In the genomic region with DNA sequence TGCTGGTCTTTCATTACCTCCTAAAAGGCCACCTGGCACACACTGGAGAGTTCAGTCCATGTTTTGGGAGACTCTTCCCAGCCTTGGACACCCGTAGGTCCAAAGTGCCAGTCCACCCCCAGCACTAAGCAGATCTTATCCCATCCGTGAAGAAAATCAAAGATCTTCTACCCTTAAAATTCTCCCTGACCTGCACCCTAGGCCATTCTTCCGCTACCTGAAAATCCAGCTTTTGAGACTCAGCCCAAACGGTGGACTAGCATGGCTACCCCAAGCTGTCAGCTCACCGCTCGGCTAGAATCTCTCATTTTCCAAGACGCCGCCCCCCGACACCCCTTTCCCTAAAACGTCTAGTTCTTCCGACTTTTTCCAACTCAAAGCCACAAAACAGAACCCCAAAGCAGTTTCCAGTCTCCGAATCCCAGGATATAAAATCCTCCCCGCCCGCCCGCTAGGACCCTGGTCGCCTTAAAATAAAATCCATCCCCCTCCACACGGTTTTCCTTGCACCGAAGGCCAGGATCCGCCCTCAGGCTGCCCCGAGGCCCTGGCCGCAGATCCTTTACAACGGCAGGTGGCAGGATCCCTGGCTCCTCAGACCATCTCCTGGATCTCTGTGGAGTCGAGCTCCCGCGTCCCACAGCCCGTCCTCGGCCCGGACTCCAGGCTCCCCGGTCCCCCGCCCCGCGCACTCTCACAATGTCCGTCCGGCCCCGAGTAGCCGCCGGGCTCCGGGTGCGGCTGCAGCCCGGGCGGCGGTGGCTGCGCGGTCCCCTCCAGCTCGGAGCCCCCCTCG, we compare ENCODE assay signal across 8 mouse cellular contexts. TPM values are rescaled to one million over a fixed set of nuclear protein-coding genes. Genes with fewer than 3 reads are reported as not detected.
A peak's percentile ranks its signal among the peaks of the same experiment; 100 is the strongest.
DNase-seq lines count a peak whose midpoint lies in the region; ATAC-seq and TF ChIP-seq lines count a peak whose summit lies in the region.

No protein-coding gene starts in this region.

- peaks cover 51% of the 10 kb centered on the region for H3K79me2 ChIP-seq in myocyte (ENCODE audit: control insufficient read depth, insufficient read depth)

- no peaks in the 10 kb centered on the region for H3K27me3 ChIP-seq in limb, embryonic 11.5 days (ENCODE audit: control insufficient read depth, insufficient read depth, low read length)
- H3K27me3 ChIP-seq in myocyte (ENCODE audit: control insufficient read depth, insufficient read depth, insufficient read length), result no peaks in the 10 kb centered on the region

- no peak for TF ChIP-seq POLR2A in myocyte (IDR thresholded peaks at IDR 0.05; ENCODE audit: insufficient read length, low read depth)

- H3K4me1 ChIP-seq in limb, embryonic 11.5 days (ENCODE audit: control insufficient read depth, insufficient read depth, low read length), result peaks cover 9% of the 10 kb centered on the region; the same call in 1 of the 2 replicates

- intact Hi-C loops in gastrocnemius, postnatal 14 days (cut with DNase I; ENCODE audit: low total_unique reads), result no loop called here
- intact Hi-C loops in gastrocnemius, postnatal 36 days (cut with DNase I), result no loop called here

- H3K36me3 ChIP-seq in limb, embryonic 11.5 days (ENCODE audit: control insufficient read depth, insufficient read depth, low read length), result peaks cover 11% of the 10 kb centered on the region; the same call in 1 of the 2 replicates
- peaks cover 29% of the 10 kb centered on the region for H3K36me3 ChIP-seq in myocyte (ENCODE audit: control insufficient read depth, insufficient read depth)

- H3K27ac ChIP-seq in limb, embryonic 11.5 days (replicated peaks; ENCODE audit: low read depth, low read length), result peak overlapping the region; percentile 93

- H3ac ChIP-seq in myocyte (ENCODE audit: control insufficient read depth, insufficient read length), result peak overlapping the region; percentile 72

- H3K9ac ChIP-seq in limb, embryonic 11.5 days (ENCODE audit: low read length), result peak overlapping the region; percentile 99

- H3K4me2 ChIP-seq in limb, embryonic 11.5 days (ENCODE audit: low read depth, severe bottlenecking), result peak overlapping the region; percentile 72
- peak overlapping the region; percentile 86 for H3K4me2 ChIP-seq in myocyte (ENCODE audit: low read depth)

- peak; percentile 0; the same call in 1 of the 2 replicates for ATAC-seq in limb, embryonic 11.5 days (ENCODE audit: insufficient number of reproducible peaks, low FRiP score, low TSS enrichment, low read depth)
- ATAC-seq in inflammation-experienced regulatory T-cells, adult 6 months, result no peak

- peak; percentile 58 for DNase-seq in gastrocnemius, postnatal 14 days
- DNase-seq in gastrocnemius, postnatal 36 days, result no peak
- DNase-seq in urinary bladder, postnatal 36 days (ENCODE audit: low spot score in 2 of 2), result peak; percentile 25 to 55
- DNase-seq in urinary bladder, adult 2 months (ENCODE audit: low spot score), result no peak
- DNase-seq in forelimb bud, embryonic 11.5 days (ENCODE audit: low read depth, low spot score), result peak; percentile 5
- DNase-seq in limb, embryonic 11.5 days (ENCODE audit: low spot score), result peak; percentile 25

- under 1% methylated on average over 46 of the region's 46 CpGs for WGBS in limb, embryonic 11.5 days

- H3K4me3 ChIP-seq in limb, embryonic 11.5 days (ENCODE audit: low read depth, low read length), result peak overlapping the region; percentile 99
- H3K4me3 ChIP-seq in myocyte, result peak overlapping the region; percentile 95

- no peaks in the 10 kb centered on the region for H3K9me3 ChIP-seq in limb, embryonic 11.5 days (ENCODE audit: control insufficient read depth, low read length)

TF ChIP-seq in myocyte, 11 proteins besides CTCF, POLR2A, EP300 and RAD21:
- TF ChIP-seq REST (IDR thresholded peaks at IDR 0.05; ENCODE audit: insufficient read depth, insufficient read length) (no peak), E2F4 (IDR thresholded peaks at IDR 0.05; ENCODE audit: insufficient read depth) (no peak), USF1 (IDR thresholded peaks at IDR 0.05; ENCODE audit: low read depth) (no peak), TCF3 (IDR thresholded peaks at IDR 0.05; ENCODE audit: insufficient read length, low read depth) (no peak), CEBPB (IDR thresholded peaks at IDR 0.05; ENCODE audit: insufficient read depth, poor library complexity, severe bottlenecking) (no peak), MYOG (IDR thresholded peaks at IDR 0.05; ENCODE audit: control insufficient read depth in 1 of 3, insufficient read depth in 1 of 3, insufficient read length in 2 of 3, low read depth in 2 of 3) (no peak), MAX (IDR thresholded peaks at IDR 0.05; ENCODE audit: low read depth) (no peak), TCF12 (IDR thresholded peaks at IDR 0.05; ENCODE audit: insufficient read depth, poor library complexity, severe bottlenecking) (no peak), POLR2AphosphoS2 (IDR thresholded peaks at IDR 0.05; ENCODE audit: insufficient read length, low read depth) (no peak), SRF (IDR thresholded peaks at IDR 0.05; ENCODE audit: control insufficient read depth, insufficient read length, low read depth) (no peak), MYOD1 (IDR thresholded peaks at IDR 0.05; ENCODE audit: control insufficient read depth in 1 of 3, insufficient read length in 2 of 3, low read depth in 2 of 3) (no peak)

RNA-seq across cellular contexts. Expression of gene Hnrnpul1, which starts 0.7 kb away (rescaled TPM):
- 10 to 100 TPM; 67.9 to 69.5 TPM for total RNA-seq in gastrocnemius, postnatal 14 days (2021)
- total RNA-seq in gastrocnemius, postnatal 36 days (2021), result 10 to 100 TPM; 60.4 to 62.0 TPM
- polyA plus RNA-seq in urinary bladder, adult 2 months (2012; rRNA removed), result 18.9 and 44.9 TPM in 2 replicates
- 82.9 and 87.8 TPM in 2 replicates for polyA plus RNA-seq in limb, embryonic 11.5 days (2014; fragmentation: Nextera tagmentation; extraction: Ambion mirVana)
- 76.2 TPM for polyA plus RNA-seq in myocyte (2012; fragmentation: generic; extraction: Trizol)
- 10 to 100 TPM; 46.6 to 56.2 (median 54.7) TPM for polyA plus RNA-seq in inflammation-experienced regulatory T-cells, adult 6 months (2017; shearing (Covaris generic))

RNA-seq across cellular contexts. Expression of gene Axl, which starts 34.7 kb away (rescaled TPM):
- total RNA-seq in gastrocnemius, postnatal 14 days (2021), result 10 to 100 TPM; 68.6 to 82.2 TPM
- 10 to 100 TPM; 39.1 to 44.9 TPM for total RNA-seq in gastrocnemius, postnatal 36 days (2021)
- 92.8 and 117 TPM in 2 replicates for polyA plus RNA-seq in urinary bladder, adult 2 months (2012; rRNA removed)
- polyA plus RNA-seq in limb, embryonic 11.5 days (2014; fragmentation: Nextera tagmentation; extraction: Ambion mirVana), result 32.1 and 32.5 TPM in 2 replicates
- polyA plus RNA-seq in myocyte (2012; fragmentation: generic; extraction: Trizol), result 112 TPM
- 10 to 100 TPM; 18.6 to 32.5 (median 25.5) TPM for polyA plus RNA-seq in inflammation-experienced regulatory T-cells, adult 6 months (2017; shearing (Covaris generic))

RNA-seq across cellular contexts. Expression of gene Ccdc97, which starts 35.0 kb away (rescaled TPM):
- total RNA-seq in gastrocnemius, postnatal 14 days (2021), result 10 to 100 TPM; 31.4 to 31.8 TPM
- 10 to 100 TPM; 37.2 to 38.2 TPM for total RNA-seq in gastrocnemius, postnatal 36 days (2021)
- 42.4 and 49.7 TPM in 2 replicates for polyA plus RNA-seq in urinary bladder, adult 2 months (2012; rRNA removed)
- 33.1 and 35.3 TPM in 2 replicates for polyA plus RNA-seq in limb, embryonic 11.5 days (2014; fragmentation: Nextera tagmentation; extraction: Ambion mirVana)
- polyA plus RNA-seq in myocyte (2012; fragmentation: generic; extraction: Trizol), result 44.5 TPM
- polyA plus RNA-seq in inflammation-experienced regulatory T-cells, adult 6 months (2017; shearing (Covaris generic)), result 10 to 100 TPM; 41.2 to 45.8 (median 45.8) TPM

Comparison
In these comparisons a context has a peak if more than half of its experiments do, and no peak if none do; other contexts are left out.
1. DNase-seq: peak in gastrocnemius, postnatal 14 days (single experiment), urinary bladder, postnatal 36 days (2 of 2), forelimb bud, embryonic 11.5 days (single experiment) and limb, embryonic 11.5 days (single experiment); none in gastrocnemius, postnatal 36 days (0 of 2) and urinary bladder, adult 2 months (single experiment).